Mouse (Mus musculus) heart, postnatal 0 days (tissue): ENCODE data around the gene Tmem129. TPM values are rescaled to one million over a fixed set of nuclear protein-coding genes. Genes with fewer than 3 reads are reported as not detected.

ENCODE experiments used
- ATAC-seq: fragments of 200-750 bp; cut with Nextera tagmentation; 2 replicates; pipeline ENCODE4 v1.8.0; 2017; ENCODE audit warnings: low read depth, moderate number of reproducible peaks, moderate library complexity; ENCODE audit not compliant: insufficient read depth
- DNase-seq: peaks from one replicate; pipeline ENCODE4 v3.0.0-alpha.2; 2016; ENCODE audit warnings: low spot score
- H3K27ac ChIP-seq: fragments of 300-500 bp; sonication (generic); 2 replicates; pipeline ENCODE4 v1.5.1; 2014; ENCODE audit warnings: low read depth, mild to moderate bottlenecking
- H3K27me3 ChIP-seq: fragments of 300-500 bp; sonication (generic); 2 replicates; pipeline ENCODE4 v1.6.1; 2014; ENCODE audit warnings: low read length, mixed read lengths; ENCODE audit not compliant: control insufficient read depth, insufficient read depth
- H3K36me3 ChIP-seq: fragments of 300-500 bp; sonication (generic); replicated peaks from 2 replicates; pipeline ENCODE4 v1.6.1; 2014; ENCODE audit warnings: low read length, mixed read lengths; ENCODE audit not compliant: control insufficient read depth, insufficient read depth
- H3K4me1 ChIP-seq: fragments of 300-500 bp; sonication (generic); 2 replicates; pipeline ENCODE4 v1.6.1; 2014; ENCODE audit warnings: antibody characterized with exemption; ENCODE audit not compliant: control insufficient read depth, insufficient read depth
- H3K4me2 ChIP-seq: fragments of 300-500 bp; sonication (generic); 2 replicates; pipeline ENCODE4 v1.6.1; 2014; ENCODE audit warnings: low read depth, mild to moderate bottlenecking, low read length, moderate library complexity
- H3K4me3 ChIP-seq: fragments of 300-500 bp; sonication (generic); 2 replicates; pipeline ENCODE4 v1.5.1; 2014; ENCODE audit warnings: low read depth, low read length
- H3K9ac ChIP-seq: fragments of 300-500 bp; sonication (generic); replicated peaks from 2 replicates; pipeline ENCODE4 v1.6.1; 2014; ENCODE audit warnings: low read depth, low read length, mixed read lengths
- H3K9me3 ChIP-seq: fragments of 300-500 bp; sonication (generic); replicated peaks from 2 replicates; pipeline ENCODE4 v1.6.1; 2016; ENCODE audit warnings: low read length; ENCODE audit not compliant: control insufficient read depth
- CTCF ChIP-seq: IDR thresholded peaks from 2 replicates; pipeline ENCODE4 v1.5.1; 2016; ENCODE audit warnings: antibody characterized with exemption, control low read depth, low read depth
- EP300 ChIP-seq: IDR thresholded peaks from 2 replicates; pipeline ENCODE4 v1.6.1; 2016; ENCODE audit warnings: antibody characterized with exemption, low read depth
- WGBS: fragments of 180-500 bp; shearing (Covaris S2); extraction: QIAGEN DNeasy Blood & Tissue Kit; methylation state at CpG from one replicate; pipeline ENCODE4 v1.1.7; 2014; 5-methylcytosine and 5-hydroxymethylcytosine counted together
- polyA plus RNA-seq: library from polyadenylated mRNA; unstranded; fragments of >200 nt; fragmentation: Nextera tagmentation; extraction: Ambion mirVana; gene quantifications from 2 replicates; pipeline ENCODE4 v1.2.1, GENCODE M21; 2015
- total RNA-seq: library from RNA; depleted of rRNA; stranded (reverse); fragments of >200 nt; gene quantifications from 2 replicates; pipeline ENCODE4 v1.2.3, GENCODE M21; 2014; ENCODE audit warnings: low replicate concordance

The Tmem129 gene
- total and polyA plus RNA-seq, 2 experiments from 2014 or later: 23.8 to 57.9 TPM

DNA sequence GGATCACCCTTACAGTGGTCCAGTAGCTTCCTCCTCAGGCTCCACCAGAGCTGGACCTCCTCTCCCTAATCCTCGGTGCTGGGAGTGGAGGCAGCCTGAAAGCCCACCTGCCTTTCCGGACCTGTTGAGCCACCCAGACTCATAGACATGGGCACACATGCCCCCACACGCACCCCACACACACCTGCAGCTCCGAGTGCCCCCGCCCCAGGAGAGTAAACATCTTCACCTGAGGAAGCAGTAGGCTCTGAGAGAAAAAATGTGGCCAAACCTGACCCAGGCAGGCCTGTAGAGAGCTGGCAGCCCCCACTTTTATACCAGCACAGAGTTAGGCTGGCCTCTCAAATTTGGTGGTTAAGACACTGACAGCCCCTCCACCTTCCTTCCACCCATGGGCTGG is 38.2 kb upstream of the Tmem129 start:
- H3K4me3 ChIP-seq: no peak overlapping the region
- no peaks in the 10 kb centered on the region for H3K36me3 ChIP-seq
- TF ChIP-seq CTCF: no peak
- TF ChIP-seq EP300: no peak
- DNase-seq: no peak
- no peaks in the 10 kb centered on the region for H3K9me3 ChIP-seq
- no peak overlapping the region for H3K9ac ChIP-seq
- no peak overlapping the region for H3K4me2 ChIP-seq
- no peak for ATAC-seq
- H3K4me1 ChIP-seq: peaks cover 13% of the 10 kb centered on the region
- 87% methylated on average over 5 of the region's 5 CpGs for WGBS
- no peak overlapping the region for H3K27ac ChIP-seq
- H3K27me3 ChIP-seq: peaks cover 43% of the 10 kb centered on the region; the same call in 1 of the 2 replicates

DNA sequence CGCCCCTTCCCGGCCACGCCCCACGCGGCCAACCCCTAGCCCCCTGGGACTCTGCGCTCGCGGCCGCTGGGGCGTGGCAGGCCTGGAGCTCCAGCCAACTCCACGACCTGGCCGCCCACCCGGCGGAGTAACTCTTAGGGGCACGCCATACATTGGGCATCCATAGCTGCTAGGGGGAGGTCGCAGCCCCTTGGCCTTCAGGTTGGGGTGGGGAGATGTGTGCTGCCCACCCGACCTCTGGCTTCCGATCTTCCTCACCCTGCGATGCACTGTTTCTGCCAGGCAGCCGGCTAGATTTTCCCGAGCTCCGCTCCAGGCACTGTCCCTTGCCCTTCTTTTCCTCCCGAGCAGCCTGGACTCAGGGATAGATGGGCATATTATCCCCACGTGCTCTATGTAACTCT is 37.5 kb upstream of the Tmem129 start:
- peaks cover 13% of the 10 kb centered on the region for H3K4me1 ChIP-seq
- peaks cover 36% of the 10 kb centered on the region; the same call in 1 of the 2 replicates for H3K27me3 ChIP-seq
- H3K9me3 ChIP-seq: no peaks in the 10 kb centered on the region

DNA sequence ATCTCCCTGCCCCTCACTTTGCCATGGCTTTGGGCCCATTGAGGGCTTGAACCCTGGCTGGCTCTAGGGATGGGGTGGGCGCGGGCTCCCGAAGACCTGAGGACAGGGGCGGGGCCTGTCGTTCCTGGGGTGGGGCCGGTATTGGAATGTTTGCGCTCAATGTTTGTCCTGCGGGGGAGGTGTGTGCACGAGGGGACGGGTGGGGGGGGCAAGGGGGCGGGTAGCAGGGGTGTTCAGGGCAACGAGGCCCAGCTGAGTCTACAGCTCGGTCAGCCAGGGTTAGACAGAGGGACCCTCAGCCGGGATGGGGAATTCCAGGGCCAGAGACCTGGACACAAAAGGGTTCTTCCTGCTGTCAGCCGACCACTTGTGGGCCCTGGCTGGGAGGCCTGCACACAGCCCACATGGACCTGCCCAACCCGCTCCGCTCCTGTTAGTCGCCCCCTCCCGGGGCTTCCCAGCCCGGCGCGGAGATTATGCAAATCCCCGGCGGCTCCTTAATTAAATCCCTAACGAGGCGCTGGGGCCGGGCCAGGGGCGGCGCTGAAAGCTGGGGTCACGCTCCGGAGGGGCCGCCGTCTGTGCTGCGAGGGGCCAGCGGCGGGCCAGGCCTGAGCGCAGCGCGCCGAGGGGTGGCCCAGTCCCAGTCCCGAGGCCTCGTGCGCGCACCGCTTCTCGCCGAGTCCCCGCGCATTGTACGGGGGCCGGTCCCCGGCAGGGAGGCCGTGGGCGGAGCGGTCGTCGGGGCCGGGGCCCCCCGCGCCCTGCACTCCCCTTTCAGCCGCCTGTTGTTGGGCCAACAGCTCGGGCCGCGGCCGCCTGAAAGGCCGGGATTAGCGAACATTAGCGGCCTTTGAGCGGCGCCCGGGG is 36.9 kb upstream of the Tmem129 start:
- DNase-seq (no peak), ATAC-seq (peak; percentile 45)
- peak overlapping the region; percentile 61 for H3K9ac ChIP-seq
- peak overlapping the region; percentile 47 for H3K4me3 ChIP-seq
- no peak for TF ChIP-seq EP300
- TF ChIP-seq CTCF: no peak
- peaks cover 11% of the 10 kb centered on the region for H3K4me1 ChIP-seq
- peak overlapping the region; percentile 80 for H3K4me2 ChIP-seq
- no peak overlapping the region for H3K27ac ChIP-seq
- H3K9me3 ChIP-seq: no peaks in the 10 kb centered on the region
- peaks cover 36% of the 10 kb centered on the region; the same call in 1 of the 2 replicates for H3K27me3 ChIP-seq
- no peaks in the 10 kb centered on the region for H3K36me3 ChIP-seq
- 7% methylated on average over 69 of the region's 71 CpGs for WGBS

More for the DNA sequence above, 37.5 kb upstream of the Tmem129 start:
- WGBS: 12% methylated on average over 19 of the region's 24 CpGs
- TF ChIP-seq EP300 (no peak), CTCF (no peak)
- DNase-seq (no peak), ATAC-seq (peak; percentile 28; the same call in 1 of the 2 replicates)
- peak overlapping the region; percentile 80 for H3K4me2 ChIP-seq
- peak overlapping the region; percentile 47 for H3K4me3 ChIP-seq
- H3K36me3 ChIP-seq: no peaks in the 10 kb centered on the region
- H3K9ac ChIP-seq: peak overlapping the region; percentile 61
- H3K27ac ChIP-seq: no peak overlapping the region

- Histone ChIP-seq H3K4me2 (no peak overlapping the region), H3K9ac (no peak overlapping the region), H3K4me1 (peaks cover 8% of the 10 kb centered on the region), H3K36me3 (no peaks in the 10 kb centered on the region), H3K4me3 (no peak overlapping the region), H3K9me3 (no peaks in the 10 kb centered on the region), H3K27ac (no peak overlapping the region), H3K27me3 (peaks cover 34% of the 10 kb centered on the region; the same call in 1 of the 2 replicates)
- TF ChIP-seq EP300: no peak
- TF ChIP-seq CTCF: no peak
- no peak for ATAC-seq
- WGBS: 84% methylated on average over 9 of the region's 9 CpGs
- no peak for DNase-seq
Measured at GRCm38 (mm10) chr5:33694461-33694847, 36.2 kb upstream of the Tmem129 start.

GRCm38 (mm10) chr5:33692393-33692792 is 34.2 kb upstream of the Tmem129 start:
- Histone ChIP-seq H3K9ac (no peak overlapping the region), H3K4me1 (peaks cover 19% of the 10 kb centered on the region), H3K4me3 (no peak overlapping the region), H3K27ac (no peak overlapping the region), H3K4me2 (peak overlapping the region; percentile 29), H3K27me3 (peaks cover 16% of the 10 kb centered on the region; the same call in 1 of the 2 replicates), H3K9me3 (no peaks in the 10 kb centered on the region), H3K36me3 (no peaks in the 10 kb centered on the region)
- TF ChIP-seq CTCF: no peak
- TF ChIP-seq EP300: no peak
- peak; percentile 55 for DNase-seq
- 18% methylated on average over 24 of the region's 24 CpGs for WGBS
- peak; percentile 27 for ATAC-seq
